Mouse (Mus musculus): ENCODE measurements around the gene Haus8.

GRCm38 (mm10) chr8:71296188-71296621 is 23.5 kb upstream of the Haus8 start:
- no peak for TF ChIP-seq POLR2A (IDR thresholded peaks at IDR 0.05; ENCODE audit: low read depth, low read length)
- no peak for TF ChIP-seq CTCF (IDR thresholded peaks at IDR 0.05; ENCODE audit: extremely low read depth, insufficient read length, insufficient replicate concordance, low read depth, low read length)
